Mouse (Mus musculus) megakaryocyte, embryonic 14.5 days (primary cell): ENCODE data around the gene Arhgap27.

Source experiments
- FLI1 ChIP-seq: IDR thresholded peaks from 2 replicates; pipeline ENCODE4 v1.6.1; 2012; ENCODE audit warnings: low read length, inconsistent platforms, mixed read lengths
- GATA1 ChIP-seq: IDR thresholded peaks from 3 replicates; pipeline ENCODE4 v1.6.1; 2012; ENCODE audit warnings: mixed read lengths, low read length, inconsistent platforms, borderline replicate concordance

DNA sequence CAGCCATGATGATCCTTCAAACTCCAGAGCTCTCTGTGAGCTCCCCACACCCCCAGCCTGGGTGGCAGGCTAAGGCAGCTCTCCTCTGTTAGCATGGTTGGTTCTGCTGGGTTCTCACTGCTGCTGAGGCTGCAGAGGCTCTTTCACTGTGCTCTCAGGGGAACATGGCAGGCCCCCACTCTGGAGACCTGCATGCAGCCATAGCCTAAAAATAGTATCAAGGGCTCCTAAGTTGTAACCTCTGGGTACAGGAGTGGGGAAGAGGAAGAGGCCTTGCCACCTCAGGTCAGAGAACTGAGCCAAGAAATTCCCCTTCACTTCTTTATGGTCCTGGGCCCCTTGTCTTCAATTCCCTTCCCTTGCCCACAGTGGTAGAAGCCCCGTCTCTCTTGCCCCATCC is 19.6 kb downstream of the Arhgap27 start:
- TF ChIP-seq GATA1 (no peak), FLI1 (no peak)
